Mouse (Mus musculus): Measurements from ENCODE around the gene Olfr978. TPM values are rescaled to one million over a fixed set of nuclear protein-coding genes. Genes with fewer than 3 reads are reported as not detected.

Olfr978 gene
- polyA plus RNA-seq (2021; fragmentation: Nextera tagmentation), result not detected in 2 replicates
- long read RNA-seq, experiment 1, result 0 reads
- long read RNA-seq, experiment 2, result 0 reads

DNA sequence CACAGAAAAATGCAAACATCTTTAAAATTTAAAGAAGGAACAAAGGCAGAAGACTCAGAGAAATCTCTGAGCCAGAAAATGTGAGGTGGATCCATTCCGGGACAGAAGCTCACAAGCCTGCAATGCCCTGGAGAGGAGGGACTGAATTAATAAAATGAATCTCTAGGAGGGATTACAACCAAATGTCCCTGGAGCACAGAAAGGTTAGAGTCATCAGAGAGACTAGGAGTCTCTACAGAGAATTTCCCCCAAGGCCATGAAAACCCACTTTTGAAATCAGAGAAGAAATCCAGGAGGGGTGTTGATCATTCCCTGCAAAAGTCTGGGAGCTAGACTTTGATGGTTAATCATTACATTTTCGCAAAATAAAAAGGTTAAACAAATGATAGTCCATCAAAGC is at the start of gene Olfr978:
Olfr978 (plus strand) TSS at position 301 of the 400 bp plus-strand sequence.

DNA sequence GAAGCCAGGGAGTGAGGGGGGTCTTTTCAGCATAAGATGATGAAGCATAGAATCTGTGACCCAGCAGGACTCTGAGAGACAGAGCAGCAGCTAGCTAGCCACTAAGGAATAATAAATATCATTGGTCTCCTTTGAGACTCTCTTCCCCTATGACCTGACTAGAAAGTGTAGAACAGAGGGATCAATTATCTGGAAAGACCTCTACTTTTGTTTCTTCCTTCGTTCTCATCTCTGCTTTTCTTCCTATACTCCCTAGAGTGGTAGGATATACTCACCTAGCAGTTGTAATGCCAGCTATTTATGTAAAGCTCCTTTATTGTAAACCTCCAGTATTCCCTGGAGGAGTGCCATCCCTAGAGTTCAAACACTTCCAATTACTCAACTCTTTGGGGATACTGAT is 40.0 kb upstream of the Olfr978 start, which contains the start of gene Olfr975:
Olfr975 (minus strand) TSS at position 101 of the 400 bp plus-strand sequence.

DNA sequence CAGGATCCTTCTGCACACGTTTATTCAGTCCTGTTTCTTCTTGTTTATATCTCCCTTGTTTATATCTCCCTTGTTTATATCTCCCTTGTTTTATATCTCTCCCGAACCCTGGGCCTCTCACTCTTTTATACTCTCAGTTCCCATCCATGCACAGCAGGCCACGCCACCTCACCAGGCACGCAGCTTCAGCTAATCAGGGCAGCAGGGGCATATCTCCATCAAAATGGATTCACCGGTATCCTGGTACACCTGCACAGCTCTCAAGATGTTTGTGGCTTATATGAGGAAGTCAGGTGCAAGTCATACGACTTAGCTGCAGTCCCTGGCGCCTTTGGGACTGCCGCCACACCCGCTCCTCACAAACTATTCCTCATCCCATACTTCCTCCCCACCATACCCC is 30.9 kb upstream of the Olfr978 start, which contains the start of gene Olfr976:
Olfr976 (minus strand) TSS at position 101 of the 400 bp plus-strand sequence.

DNA sequence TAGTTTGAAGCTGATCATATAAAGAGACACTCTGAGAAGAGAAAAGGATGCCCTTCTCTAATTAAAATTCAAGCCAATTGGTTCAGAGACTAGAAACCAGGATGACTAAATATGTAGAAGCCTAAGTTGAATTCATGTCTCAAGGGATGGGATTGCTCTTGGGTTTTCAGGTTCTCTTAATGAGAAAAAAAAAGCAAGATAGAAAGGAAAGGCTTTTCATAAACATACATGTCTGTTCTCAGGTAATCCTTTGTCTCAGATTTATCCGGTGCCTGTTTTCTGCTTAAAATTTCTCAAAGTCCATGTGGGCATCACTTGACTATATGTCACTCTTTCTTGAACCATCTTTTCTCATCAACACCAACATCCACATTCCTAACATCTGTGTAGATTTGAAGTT is 11.5 kb downstream of the Olfr978 start, which contains the start of gene Olfr979:
Olfr979 (minus strand) TSS at position 101 of the 400 bp plus-strand sequence.

DNA sequence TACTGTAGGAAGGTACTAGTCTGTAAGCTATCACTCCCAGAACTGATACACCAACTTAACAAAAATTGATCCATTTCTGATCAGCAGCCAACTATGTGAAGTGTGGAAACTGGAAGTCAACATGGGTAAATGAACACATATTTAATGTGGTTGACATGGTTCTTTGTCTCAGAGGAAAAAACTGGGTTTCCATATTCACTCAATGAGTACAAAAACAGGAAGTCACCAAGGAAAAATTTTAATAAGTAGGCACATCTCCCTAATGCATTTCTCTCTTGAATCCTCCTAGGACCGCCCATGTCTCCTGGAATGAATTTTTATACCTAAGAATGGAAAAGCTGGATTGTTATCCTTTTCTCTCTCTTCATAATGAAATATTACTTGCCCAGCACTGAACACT is 17.6 kb downstream of the Olfr978 start, which contains the start of gene Olfr980:
Olfr980 (minus strand) TSS at position 101 of the 400 bp plus-strand sequence.

DNA sequence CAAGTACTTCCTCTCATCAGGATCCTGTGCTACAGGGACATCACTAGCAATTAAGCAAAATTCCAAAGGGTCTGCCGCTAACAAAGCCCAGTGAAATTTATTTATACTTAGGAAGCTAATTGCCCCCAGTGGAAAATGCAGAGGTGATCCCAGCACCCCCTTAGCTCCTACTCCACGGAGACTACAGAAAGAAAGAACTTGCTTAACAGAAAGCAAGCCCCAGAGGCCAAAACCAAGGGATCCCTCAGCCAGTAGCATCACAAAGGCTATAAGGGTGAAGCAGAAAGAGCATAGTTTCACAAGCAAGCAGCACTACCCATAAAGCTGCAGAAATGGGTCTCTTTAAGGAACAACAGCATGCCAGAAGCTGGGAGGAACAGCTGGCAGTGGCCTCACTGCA is 29.3 kb downstream of the Olfr978 start, which contains the start of gene Olfr981:
Olfr981 (plus strand) TSS at position 301 of the 400 bp plus-strand sequence.

Other genes starting within 250 kb of the Olfr978 start
- not detected in 2 replicates for gene Olfr967, start 245.9 kb upstream of the Olfr978 start, polyA plus RNA-seq (2021; fragmentation: Nextera tagmentation)
- gene Olfr968, start 208.9 kb upstream of the Olfr978 start, polyA plus RNA-seq (2021; fragmentation: Nextera tagmentation), result not detected in 2 replicates
- gene Olfr969, start 201.2 kb upstream of the Olfr978 start, polyA plus RNA-seq (2021; fragmentation: Nextera tagmentation), result not detected in 2 replicates
- not detected in 2 replicates for gene Olfr970, start 183.3 kb upstream of the Olfr978 start, polyA plus RNA-seq (2021; fragmentation: Nextera tagmentation)
- gene Olfr971, start 155.2 kb upstream of the Olfr978 start, polyA plus RNA-seq (2021; fragmentation: Nextera tagmentation), result not detected in 2 replicates
- gene Olfr972, start 125.7 kb upstream of the Olfr978 start, polyA plus RNA-seq (2021; fragmentation: Nextera tagmentation), result not detected in 2 replicates
- not detected in 2 replicates for gene Olfr229, start 84.8 kb upstream of the Olfr978 start, polyA plus RNA-seq (2021; fragmentation: Nextera tagmentation)
- gene Olfr974, start 54.6 kb upstream of the Olfr978 start, polyA plus RNA-seq (2021; fragmentation: Nextera tagmentation), result not detected in 2 replicates
- gene Olfr975, start 40.1 kb upstream of the Olfr978 start, polyA plus RNA-seq (2021; fragmentation: Nextera tagmentation), result not detected in 2 replicates
- not detected in 2 replicates for gene Olfr976, start 31.0 kb upstream of the Olfr978 start, polyA plus RNA-seq (2021; fragmentation: Nextera tagmentation)
- not detected in 2 replicates for gene Olfr979, start 11.4 kb downstream of the Olfr978 start, polyA plus RNA-seq (2021; fragmentation: Nextera tagmentation)
- not detected in 2 replicates for gene Olfr980, start 17.5 kb downstream of the Olfr978 start, polyA plus RNA-seq (2021; fragmentation: Nextera tagmentation)
- gene Olfr981, start 29.4 kb downstream of the Olfr978 start, polyA plus RNA-seq (2021; fragmentation: Nextera tagmentation), result not detected in 2 replicates
- not detected in 2 replicates for gene Olfr982, start 81.7 kb downstream of the Olfr978 start, polyA plus RNA-seq (2021; fragmentation: Nextera tagmentation)
- not detected in 2 replicates for gene Olfr983, start 101.5 kb downstream of the Olfr978 start, polyA plus RNA-seq (2021; fragmentation: Nextera tagmentation)
- gene Olfr984, start 122.1 kb downstream of the Olfr978 start, polyA plus RNA-seq (2021; fragmentation: Nextera tagmentation), result not detected in 2 replicates
- gene Olfr985, start 138.1 kb downstream of the Olfr978 start, polyA plus RNA-seq (2021; fragmentation: Nextera tagmentation), result not detected in 2 replicates
- gene Tmem225, start 156.0 kb downstream of the Olfr978 start, polyA plus RNA-seq (2021; fragmentation: Nextera tagmentation), result not detected in 2 replicates
- gene Olfr986, start 188.8 kb downstream of the Olfr978 start, polyA plus RNA-seq (2021; fragmentation: Nextera tagmentation), result not detected in 2 replicates
- gene Zfp202, start 200.2 kb downstream of the Olfr978 start, polyA plus RNA-seq (2021; fragmentation: Nextera tagmentation), result 1.1 and 1.5 TPM in 2 replicates

Data from left cerebral cortex, adult 6 months (tissue).